Mouse (Mus musculus) G1E (cell line): ENCODE data around the gene Syn3. TPM values are rescaled to one million over a fixed set of nuclear protein-coding genes. Genes with fewer than 3 reads are reported as not detected.
"Not testable (repeated sequence)": the region's sequence is repeated elsewhere in the genome, so short reads cannot be mapped to it uniquely, and the experiment has no call there.

Experiments used
- ATAC-seq: 2 replicates; pipeline ENCODE4 v1.8.0; 2016; ENCODE audit warnings: mild to moderate bottlenecking; ENCODE audit not compliant: insufficient number of reproducible peaks, poor library complexity, low FRiP score, severe bottlenecking; ENCODE audit errors: extremely low read depth
- DNase-seq: peaks from one replicate; pipeline ENCODE4 v3.0.0; 2012; ENCODE audit warnings: low spot score
- H3K27me3 ChIP-seq: 2 replicates; pipeline ENCODE4 v1.6.1; 2012; ENCODE audit warnings: mild to moderate bottlenecking, low read length, inconsistent platforms; ENCODE audit not compliant: insufficient read depth
- H3K36me3 ChIP-seq: replicated peaks from 2 replicates; pipeline ENCODE3; 2012; ENCODE audit warnings: mild to moderate bottlenecking, inconsistent platforms
- H3K4me1 ChIP-seq: 2 replicates; pipeline ENCODE4 v1.6.1; 2012; ENCODE audit warnings: low read depth, low read length, inconsistent platforms, mixed read lengths; ENCODE audit not compliant: insufficient read depth
- H3K4me3 ChIP-seq: 2 replicates; pipeline ENCODE4 v1.5.1; 2012; ENCODE audit warnings: low read depth, mild to moderate bottlenecking, inconsistent platforms, low read length, moderate library complexity, mixed read lengths
- H3K9me3 ChIP-seq: replicated peaks from 2 replicates; pipeline ENCODE4 v1.6.1; 2012; ENCODE audit warnings: inconsistent platforms
- CTCF ChIP-seq: IDR thresholded peaks from 2 replicates; pipeline ENCODE4 v1.5.1; 2012; ENCODE audit warnings: low read depth, low read length, inconsistent platforms, mixed read lengths
- GATA1 ChIP-seq: IDR thresholded peaks from 2 replicates; pipeline ENCODE4 v1.6.1; 2012; ENCODE audit warnings: borderline replicate concordance, low read length, inconsistent platforms, mixed read lengths
- GATA2 ChIP-seq: IDR thresholded peaks from 2 replicates; pipeline ENCODE4 v1.6.1; 2012; ENCODE audit warnings: low read depth, low read length, inconsistent platforms, borderline replicate concordance
- POLR2AphosphoS5 ChIP-seq: IDR thresholded peaks from 2 replicates; pipeline ENCODE4 v1.6.1; 2012; ENCODE audit warnings: low read depth, low read length, inconsistent platforms; ENCODE audit not compliant: insufficient replicate concordance
- TAL1 ChIP-seq: conservative IDR thresholded peaks from 2 replicates; pipeline ENCODE4 v1.6.1; 2012; ENCODE audit warnings: low read depth, low read length, inconsistent platforms, mixed read lengths
- polyA plus RNA-seq: library from polyadenylated mRNA; stranded (reverse); fragments of >175 nt; gene quantifications from 2 replicates; pipeline ENCODE4 v1.2.3, GENCODE M21; 2012
- total RNA-seq, 2 experiments: library from RNA; stranded (forward) in 1 of 2; stranded (reverse) in 1 of 2; fragments of 200-1000 nt in 1 of 2; fragments of >200 nt in 1 of 2; fragmentation: Nextera tagmentation in 1 of 2; gene quantifications; 2 replicates each; pipeline ENCODE4 v1.2.3; 2014 to 2017

Gene Syn3
- total and polyA plus RNA-seq, 3 experiments = 0.44 TPM; not detected in 2

DNA sequence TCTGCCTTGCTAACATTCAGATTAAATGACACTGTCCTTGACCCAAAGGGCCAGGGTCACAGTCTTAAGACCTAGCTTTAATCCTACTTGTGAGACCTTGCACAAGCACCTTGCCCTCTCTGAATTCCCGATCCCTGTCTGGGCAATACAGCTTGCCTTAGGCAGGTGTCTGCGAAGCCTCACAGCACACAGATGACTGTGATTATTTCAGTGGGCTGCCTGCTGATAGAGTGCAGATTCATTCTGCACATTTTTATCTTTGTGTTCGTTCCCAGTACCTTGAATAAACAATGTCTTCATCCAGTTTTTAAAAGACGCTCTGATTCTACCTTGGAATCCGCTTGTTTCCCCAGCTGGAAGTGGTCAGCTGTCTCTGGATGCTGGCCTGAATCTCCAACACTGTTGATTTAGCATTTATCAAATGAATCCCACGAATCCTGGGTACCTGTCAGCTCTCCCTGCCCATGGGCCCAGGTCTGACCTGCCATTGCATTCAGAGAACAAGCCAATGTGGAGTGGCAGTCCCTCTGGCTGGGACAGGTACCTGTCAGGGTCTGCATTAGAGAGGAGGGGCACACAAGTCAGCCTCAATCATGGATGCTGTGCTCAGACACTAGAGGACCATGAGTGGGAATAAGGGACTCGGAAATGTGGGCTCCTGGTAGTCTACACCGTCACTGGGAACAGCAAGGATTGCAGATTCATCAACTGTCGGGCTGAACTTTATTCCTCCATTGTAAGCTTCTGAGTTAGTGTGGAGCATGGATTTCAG, 117.4 kb downstream of the Syn3 start:
- Histone ChIP-seq H3K36me3 (no peaks in the 10 kb centered on the region), H3K4me3 (no peak overlapping the region), H3K9me3 (no peaks in the 10 kb centered on the region; the same call in 1 of the 2 replicates), H3K27me3 (peaks cover 23% of the 10 kb centered on the region), H3K4me1 (no peaks in the 10 kb centered on the region)
- ATAC-seq (no peak), DNase-seq (no peak)
- TF ChIP-seq TAL1 = no peak
- no peak for TF ChIP-seq GATA2
- no peak for TF ChIP-seq GATA1
- TF ChIP-seq POLR2AphosphoS5 = no peak
- TF ChIP-seq CTCF = no peak

DNA sequence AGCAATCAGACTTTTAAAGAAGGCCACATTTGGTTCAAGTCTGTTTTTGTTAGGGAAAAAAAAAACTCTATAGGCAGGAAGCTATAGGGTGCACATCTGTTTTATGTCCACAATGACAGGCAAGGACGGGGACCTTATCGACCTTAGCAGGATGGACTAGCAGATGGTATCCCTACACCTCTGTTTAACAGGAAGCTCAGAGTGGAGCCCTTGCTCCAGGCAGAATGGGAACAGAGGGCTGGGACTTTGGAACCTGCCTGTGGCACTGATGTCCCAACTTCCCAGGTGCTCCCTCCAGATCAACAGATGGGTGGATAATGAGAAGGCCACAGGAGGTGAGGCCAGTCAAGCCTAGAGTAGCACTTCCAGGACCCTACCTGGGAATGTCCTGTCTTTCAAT, 118.1 kb downstream of the Syn3 start:
- Histone ChIP-seq H3K36me3 (no peaks in the 10 kb centered on the region), H3K27me3 (peaks cover 23% of the 10 kb centered on the region), H3K4me3 (no peak overlapping the region), H3K4me1 (no peaks in the 10 kb centered on the region), H3K9me3 (no peaks in the 10 kb centered on the region; the same call in 1 of the 2 replicates)
- DNase-seq = no peak
- no peak for TF ChIP-seq POLR2AphosphoS5
- no peak for TF ChIP-seq GATA2
- no peak for TF ChIP-seq GATA1
- no peak for TF ChIP-seq CTCF
- TF ChIP-seq TAL1 = no peak
- ATAC-seq = no peak

DNA sequence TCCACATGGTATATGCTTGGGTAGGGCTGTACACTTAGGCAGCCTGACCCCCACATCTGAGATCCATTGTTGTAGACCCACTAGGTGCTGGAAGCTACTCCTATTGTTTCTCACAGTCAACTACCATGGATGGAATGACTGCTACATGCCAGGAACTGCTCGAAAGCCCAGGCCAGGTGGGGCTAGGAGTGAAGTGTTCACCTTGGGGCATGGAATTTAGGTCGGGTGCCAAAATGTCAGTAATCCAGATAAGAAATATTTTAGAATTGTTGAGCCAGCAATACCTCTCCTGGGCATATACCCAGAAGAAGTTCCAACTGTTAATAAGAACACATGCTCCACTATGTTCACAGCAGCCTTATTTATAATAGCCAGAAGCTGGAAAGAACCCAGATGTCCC, 119.9 kb downstream of the Syn3 start:
- peaks cover 15% of the 10 kb centered on the region for H3K27me3 ChIP-seq
- H3K9me3 ChIP-seq, H3K4me1 ChIP-seq, H3K4me3 ChIP-seq, ATAC-seq, DNase-seq, H3K36me3 ChIP-seq: not testable (repeated sequence)

DNA sequence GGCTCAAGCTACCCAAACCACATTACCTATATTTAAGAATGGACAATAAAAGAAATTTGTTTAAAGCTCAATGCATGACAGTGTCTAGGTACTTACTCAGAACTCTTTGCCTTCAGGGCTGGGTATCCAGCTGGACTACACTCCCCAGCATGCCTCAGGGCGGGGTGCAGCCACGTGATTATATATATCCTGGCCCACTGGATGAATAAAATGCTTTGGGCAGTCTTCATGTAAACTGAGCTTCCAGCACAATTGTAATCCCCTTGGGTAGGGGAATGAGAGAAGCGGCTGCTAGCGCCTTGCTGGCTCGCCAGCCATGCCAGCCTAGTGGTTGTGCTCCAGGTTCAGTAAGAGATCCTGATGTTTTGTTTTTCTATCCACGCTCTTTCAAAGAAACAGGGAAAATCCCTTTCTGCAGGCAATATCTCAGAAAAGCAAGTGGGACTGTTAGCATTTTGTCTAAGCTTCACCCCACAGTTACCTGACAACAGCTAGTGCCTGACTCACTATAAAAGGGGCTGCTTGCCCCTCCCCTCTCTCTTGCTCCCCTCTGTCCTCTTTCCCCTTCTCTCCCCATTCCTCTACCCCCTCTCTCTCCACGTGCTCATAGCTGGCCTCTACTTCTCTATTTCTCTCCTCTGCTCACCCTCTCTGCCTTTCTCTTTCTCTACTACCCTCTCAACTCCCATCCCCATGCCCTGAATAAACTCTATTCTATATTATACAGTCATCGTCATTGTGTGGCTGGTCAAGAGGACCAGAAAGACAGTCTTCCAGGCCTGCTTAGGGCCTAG, 122.1 kb downstream of the Syn3 start:
- Histone ChIP-seq H3K36me3 (no peaks in the 10 kb centered on the region), H3K4me3 (no peak overlapping the region), H3K4me1 (no peaks in the 10 kb centered on the region), H3K27me3 (peaks cover 13% of the 10 kb centered on the region), H3K9me3 (no peaks in the 10 kb centered on the region; the same call in 1 of the 2 replicates)
- TF ChIP-seq TAL1 (no peak), POLR2AphosphoS5 (no peak), GATA2 (no peak), GATA1 (no peak), CTCF (no peak)
- DNase-seq (no peak), ATAC-seq (no peak)

- TF ChIP-seq GATA2 = no peak
- TF ChIP-seq CTCF = no peak
- TF ChIP-seq POLR2AphosphoS5 = no peak
- no peak for TF ChIP-seq TAL1
- TF ChIP-seq GATA1 = no peak
- ATAC-seq (no peak), DNase-seq (no peak)
- Histone ChIP-seq H3K36me3 (no peaks in the 10 kb centered on the region), H3K4me1 (no peaks in the 10 kb centered on the region), H3K27me3 (peaks cover 7% of the 10 kb centered on the region), H3K9me3 (no peaks in the 10 kb centered on the region), H3K4me3 (no peak overlapping the region)
Measured at GRCm38 (mm10) chr10:86375903-86376302, 122.8 kb downstream of the Syn3 start.

DNA sequence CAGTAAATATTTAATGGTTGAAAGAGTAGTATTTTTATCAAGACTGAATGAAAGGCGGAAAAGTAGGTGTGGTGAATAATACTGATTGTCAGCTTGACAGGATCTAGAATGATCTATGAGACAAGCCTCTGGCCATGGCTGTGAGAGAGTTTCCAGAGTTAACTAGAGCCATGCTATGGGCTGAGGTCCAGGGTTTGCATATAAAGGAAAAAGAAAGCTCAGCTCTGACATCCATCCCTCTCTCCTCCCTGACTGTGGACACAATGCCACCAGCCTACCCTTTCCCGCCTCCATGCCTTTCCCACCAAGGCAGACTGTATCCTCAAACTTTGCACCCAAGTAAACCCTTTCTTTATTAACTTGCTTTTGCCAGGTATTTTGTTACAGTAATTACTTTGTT, 124.6 kb downstream of the Syn3 start:
- no peaks in the 10 kb centered on the region for H3K36me3 ChIP-seq
- no peaks in the 10 kb centered on the region for H3K4me1 ChIP-seq
- H3K9me3 ChIP-seq = no peaks in the 10 kb centered on the region
- peaks cover 11% of the 10 kb centered on the region for H3K27me3 ChIP-seq
- H3K4me3 ChIP-seq = no peak overlapping the region
- DNase-seq (no peak), ATAC-seq (no peak)
- TF ChIP-seq POLR2AphosphoS5 (no peak), TAL1 (no peak), GATA1 (no peak), GATA2 (no peak), CTCF (no peak)
